Mouse (Mus musculus): ENCODE data around the gene Clec3b. TPM values are rescaled to one million over a fixed set of nuclear protein-coding genes. Genes with fewer than 3 reads are reported as not detected.

Gene Clec3b
- total RNA-seq, 2 experiments from 2014 or later, result 36.8 to 42.0 TPM

DNA sequence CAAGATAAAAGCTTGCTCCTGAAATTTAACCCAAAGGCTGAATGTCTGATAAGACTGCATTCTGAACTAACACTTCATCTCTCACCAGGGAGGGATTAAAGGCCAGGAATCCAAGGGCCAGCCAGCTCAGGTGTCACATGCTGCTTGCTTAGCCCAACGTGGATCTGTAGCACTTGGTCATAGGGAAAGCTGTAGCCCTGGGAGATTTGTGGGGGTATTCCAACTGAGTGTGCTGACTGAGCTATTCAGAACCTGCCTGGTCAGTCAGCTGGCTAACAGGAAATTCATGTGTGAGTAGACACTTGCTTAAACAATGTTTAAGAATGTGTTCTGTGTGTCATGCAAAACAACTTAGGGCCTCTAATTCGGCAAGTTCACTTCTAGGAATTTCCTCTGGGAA is 55.8 kb downstream of the Clec3b start:
- no peak for DNase-seq
- intact Hi-C loops (cut with DNase I), result no loop called here

DNA sequence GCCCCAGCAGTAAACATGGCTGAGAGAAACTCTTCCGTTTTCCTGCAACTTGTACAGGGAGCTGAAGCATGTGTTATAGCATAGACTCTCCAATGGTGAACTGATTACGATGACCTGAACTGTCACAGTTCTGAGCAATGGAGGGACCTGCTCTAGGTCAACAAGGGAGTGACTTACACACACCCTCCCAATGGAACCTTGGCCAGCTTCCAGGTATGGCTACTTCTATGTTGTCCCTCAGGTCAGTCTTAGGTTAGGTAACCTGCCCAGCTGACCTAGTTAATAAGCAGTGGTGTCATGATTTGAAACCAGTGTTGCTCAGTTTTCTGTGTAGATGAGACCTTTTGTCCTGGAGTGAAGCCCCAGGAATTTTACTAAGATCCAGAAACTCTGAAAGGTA is 56.2 kb downstream of the Clec3b start:
- intact Hi-C loops (cut with DNase I), result no loop called here
- no peak for DNase-seq

Other genes starting within 250 kb of the Clec3b start
- 1 to 10 TPM in 1 of 2 experiments, under 1 TPM in 1; 0.84 to 1.0 TPM for gene Zfp105, start 227.9 kb upstream of the Clec3b start, total RNA-seq (2021)
- gene 1110059G10Rik, start 199.9 kb upstream of the Clec3b start, total RNA-seq (2021), result 1 to 10 TPM; 7.6 to 8.5 TPM
- gene Kif15, start 199.9 kb upstream of the Clec3b start, total RNA-seq (2021), result under 1 TPM; 0.36 to 0.52 TPM
- gene Tmem42, start 129.6 kb upstream of the Clec3b start, total RNA-seq (2021), result 10 to 100 TPM in 1 of 2 experiments, 1 to 10 TPM in 1; 9.2 to 10.6 TPM
- gene Tgm4, start 116.2 kb upstream of the Clec3b start, total RNA-seq (2021), result not detected
- 10 to 100 TPM; 47.5 to 56.3 TPM for gene Zdhhc3, start 37.7 kb upstream of the Clec3b start, total RNA-seq (2021)
- gene Exosc7, start 37.7 kb upstream of the Clec3b start, total RNA-seq (2021), result 10 to 100 TPM; 16.6 to 19.7 TPM
- under 1 TPM in 1 of 2 experiments, not detected in 1; 0.10 TPM for gene Cdcp1, start 65.1 kb downstream of the Clec3b start, total RNA-seq (2021)
- gene Tmem158, start 109.8 kb downstream of the Clec3b start, total RNA-seq (2021), result under 1 TPM; 0.76 to 0.89 TPM
- 10 to 100 TPM; 37.6 to 59.0 TPM for gene Lars2, start 216.0 kb downstream of the Clec3b start, total RNA-seq (2021)